Comparison of ENCODE assay signal across 19 mouse cellular contexts in the genomic region with DNA sequence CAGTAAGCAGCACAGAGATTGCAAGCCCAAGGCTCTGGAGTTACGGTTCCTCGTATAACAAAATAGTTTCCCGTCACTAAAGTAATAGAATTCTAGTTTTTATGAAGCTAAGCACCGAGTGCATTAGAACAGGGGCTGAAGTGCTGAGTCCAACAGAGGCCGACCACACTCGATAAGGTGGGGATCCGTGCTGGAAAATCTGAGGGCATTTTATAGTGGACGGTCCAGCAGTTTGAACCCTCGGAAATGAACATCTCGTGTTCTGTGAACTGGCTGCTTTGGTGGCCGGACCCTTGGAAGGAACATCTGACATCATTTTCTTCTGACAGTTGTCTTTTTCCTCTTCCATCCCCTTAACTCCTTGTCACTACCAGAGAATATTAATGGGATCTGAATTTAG.
DNase-seq lines count a peak whose midpoint lies in the region; ATAC-seq lines count a peak whose summit lies in the region.
"Had no signal": no experiment of that assay in that cellular context is flagged by ENCODE, and none has a peak within 500 bp of the region (broad histone marks: within the 10 kb centered on the region; RNA-seq: fewer than 3 reads in every experiment).

No protein-coding gene starts in this region.

- DNase-seq in spleen, postnatal 36 days (ENCODE audit: low spot score in 2 of 2), result no peak
- no peak for DNase-seq in left cerebral cortex, postnatal 10 days (ENCODE audit: extremely low spot score in 1 of 2, low spot score in 2 of 2)
- no peak for DNase-seq in heart, postnatal 25 days (ENCODE audit: low spot score)
- DNase-seq in kidney, postnatal 10 days, result no peak
- DNase-seq: adrenal gland, postnatal 25 days; B cell, adult 2 months; cerebellum, adult 18-20 months; cerebellum, postnatal 36 days; kidney, adult 11 months; kidney, postnatal 14 days; thymus, adult 2 months had no signal

- peaks cover 29% of the 10 kb centered on the region for H3K4me1 ChIP-seq in forebrain, embryonic 12.5 days
- peaks cover 13% of the 10 kb centered on the region for H3K4me1 ChIP-seq in forebrain, embryonic 16.5 days (replicated peaks; ENCODE audit: control insufficient read depth, insufficient read depth, low read length)
- peaks cover 8% of the 10 kb centered on the region for H3K4me1 ChIP-seq in hindbrain, embryonic 16.5 days (ENCODE audit: control insufficient read depth, insufficient read depth, low read depth, low read length)
- peaks cover 29% of the 10 kb centered on the region for H3K4me1 ChIP-seq in midbrain, embryonic 12.5 days
- H3K4me1 ChIP-seq: heart, embryonic 13.5 days; stomach, embryonic 15.5 days had no signal

- no peak; the same call in 1 of the 2 replicates for ATAC-seq in forebrain, embryonic 12.5 days (ENCODE audit: low FRiP score)
- ATAC-seq in forebrain, embryonic 16.5 days, result peak; percentile 36
- peak; percentile 46 for ATAC-seq in hindbrain, embryonic 16.5 days
- 0 out of 2 replicates have a peak, but pooled peaks have one; percentile 17 for ATAC-seq in midbrain, embryonic 12.5 days (ENCODE audit: low FRiP score, low read depth)

- intact Hi-C loops in left cerebral cortex, postnatal 10 days (cut with DNase I), result no loop called here
- intact Hi-C loops in heart, postnatal 25 days (cut with DNase I), result no loop called here

- no peaks in the 10 kb centered on the region for H3K9me3 ChIP-seq in forebrain, embryonic 12.5 days
- peaks cover under 1% of the 10 kb centered on the region; the same call in 1 of the 2 replicates for H3K9me3 ChIP-seq in forebrain, embryonic 16.5 days (ENCODE audit: control insufficient read depth, low read length)
- no peaks in the 10 kb centered on the region for H3K9me3 ChIP-seq in hindbrain, embryonic 16.5 days (ENCODE audit: control insufficient read depth, low read length)
- peaks cover under 1% of the 10 kb centered on the region; the same call in 1 of the 2 replicates for H3K9me3 ChIP-seq in midbrain, embryonic 12.5 days
- H3K9me3 ChIP-seq: stomach, embryonic 15.5 days had no signal

- H3K36me3 ChIP-seq in forebrain, embryonic 12.5 days (replicated peaks), result no peaks in the 10 kb centered on the region
- no peaks in the 10 kb centered on the region for H3K36me3 ChIP-seq in forebrain, embryonic 16.5 days (ENCODE audit: control insufficient read depth, insufficient read depth)
- no peaks in the 10 kb centered on the region for H3K36me3 ChIP-seq in hindbrain, embryonic 16.5 days (ENCODE audit: control insufficient read depth, insufficient read depth, low read length)
- no peaks in the 10 kb centered on the region for H3K36me3 ChIP-seq in midbrain, embryonic 12.5 days
- H3K36me3 ChIP-seq: heart, embryonic 13.5 days; stomach, embryonic 15.5 days had no signal

- 74% methylated on average over 11 of the region's 11 CpGs for WGBS in forebrain, embryonic 12.5 days
- 65% methylated on average over 11 of the region's 11 CpGs for WGBS in forebrain, embryonic 16.5 days
- WGBS in hindbrain, embryonic 16.5 days, result 56% methylated on average over 11 of the region's 11 CpGs
- WGBS in midbrain, embryonic 12.5 days, result 61% methylated on average over 11 of the region's 11 CpGs

- peak overlapping the region; percentile 46; the same call in 1 of the 2 replicates for H3K27ac ChIP-seq in forebrain, embryonic 12.5 days
- H3K27ac ChIP-seq in forebrain, embryonic 16.5 days (ENCODE audit: low read length), result no peak overlapping the region
- H3K27ac ChIP-seq in hindbrain, embryonic 16.5 days (ENCODE audit: low read depth, low read length), result 0 out of 2 replicates have a peak overlapping the region, but pooled peaks have one; percentile 2
- H3K27ac ChIP-seq in midbrain, embryonic 12.5 days (replicated peaks), result peak overlapping the region; percentile 72
- H3K27ac ChIP-seq: heart, embryonic 13.5 days; liver, embryonic 14.5 days; stomach, embryonic 15.5 days had no signal

- H3K9ac ChIP-seq in forebrain, embryonic 12.5 days, result no peak overlapping the region
- H3K9ac ChIP-seq in forebrain, embryonic 16.5 days (replicated peaks; ENCODE audit: low read depth, low read length), result no peak overlapping the region
- no peak overlapping the region for H3K9ac ChIP-seq in hindbrain, embryonic 16.5 days (ENCODE audit: low read depth, low read length)
- no peak overlapping the region for H3K9ac ChIP-seq in midbrain, embryonic 12.5 days (replicated peaks)
- H3K9ac ChIP-seq: heart, embryonic 13.5 days; liver, embryonic 14.5 days; stomach, embryonic 15.5 days had no signal

- no peak overlapping the region for H3K4me3 ChIP-seq in forebrain, embryonic 12.5 days (replicated peaks)
- H3K4me3 ChIP-seq in forebrain, embryonic 16.5 days (replicated peaks; ENCODE audit: low read length), result no peak overlapping the region
- H3K4me3 ChIP-seq in hindbrain, embryonic 16.5 days (ENCODE audit: low read length), result no peak overlapping the region
- no peak overlapping the region for H3K4me3 ChIP-seq in midbrain, embryonic 12.5 days
- H3K4me3 ChIP-seq: erythroblast, embryonic 14.5 days; heart, embryonic 13.5 days; stomach, embryonic 15.5 days had no signal

- no peak overlapping the region for H3K4me2 ChIP-seq in forebrain, embryonic 12.5 days
- no peak overlapping the region for H3K4me2 ChIP-seq in forebrain, embryonic 16.5 days (ENCODE audit: low read length)
- no peak overlapping the region for H3K4me2 ChIP-seq in hindbrain, embryonic 16.5 days (ENCODE audit: low read length)
- H3K4me2 ChIP-seq in midbrain, embryonic 12.5 days (replicated peaks), result no peak overlapping the region
- H3K4me2 ChIP-seq: heart, embryonic 13.5 days; stomach, embryonic 15.5 days had no signal

- H3K27me3 ChIP-seq in forebrain, embryonic 12.5 days, result 0 out of 2 replicates have a peak, but pooled peaks cover 4% of the 10 kb centered on the region
- H3K27me3 ChIP-seq in forebrain, embryonic 16.5 days (replicated peaks; ENCODE audit: control insufficient read depth, insufficient read depth, low read length), result no peaks in the 10 kb centered on the region
- H3K27me3 ChIP-seq in hindbrain, embryonic 16.5 days (replicated peaks; ENCODE audit: control insufficient read depth, insufficient read depth, low read length), result no peaks in the 10 kb centered on the region
- no peaks in the 10 kb centered on the region for H3K27me3 ChIP-seq in midbrain, embryonic 12.5 days
- H3K27me3 ChIP-seq: heart, embryonic 13.5 days; stomach, embryonic 15.5 days had no signal
